Mouse (Mus musculus): ENCODE data around the gene Taar1. TPM values are rescaled to one million over a fixed set of nuclear protein-coding genes. Genes with fewer than 3 reads are reported as not detected.
A peak's percentile ranks its signal among the peaks of the same experiment; 100 is the strongest.

Taar1 gene
- total RNA-seq (2014; rRNA removed) (not detected in 2 replicates), polyA plus RNA-seq (2015; fragmentation: Nextera tagmentation; extraction: Ambion mirVana) (not detected in 2 replicates)

GRCm38 (mm10) chr10:23920056-23920455 is at the start of gene Taar1:
Taar1 (plus strand) TSS chr10:23920356.
- Histone ChIP-seq H3K27me3 (ENCODE audit: insufficient read depth, low read length) (no peaks in the 10 kb centered on the region), H3K36me3 (ENCODE audit: insufficient read depth, low read length) (no peaks in the 10 kb centered on the region), H3K27ac (no peak within 1 kb of the TSS), H3K9me3 (ENCODE audit: low read length) (no peaks in the 10 kb centered on the region), H3K4me1 (ENCODE audit: insufficient read depth, low read length) (no peaks in the 10 kb centered on the region), H3K4me2 (ENCODE audit: low read depth, low read length) (no peak within 1 kb of the TSS), H3K4me3 (ENCODE audit: low read length) (no peak within 1 kb of the TSS), H3K9ac (replicated peaks; ENCODE audit: low read length) (no peak within 1 kb of the TSS)
- 94% methylated on average over 4 of the region's 4 CpGs for WGBS
- ATAC-seq (no peak), DNase-seq (ENCODE audit: low spot score) (no peak)
- TF ChIP-seq CTCF (IDR thresholded peaks at IDR 0.05; ENCODE audit: low read depth): no peak

GRCm38 (mm10) chr10:23880695-23881094 is 39.5 kb upstream of the Taar1 start:
- Histone ChIP-seq H3K27me3 (ENCODE audit: insufficient read depth, low read length) (no peaks in the 10 kb centered on the region), H3K36me3 (ENCODE audit: insufficient read depth, low read length) (no peaks in the 10 kb centered on the region), H3K27ac (no peak overlapping the region), H3K9me3 (ENCODE audit: low read length) (no peaks in the 10 kb centered on the region), H3K4me1 (ENCODE audit: insufficient read depth, low read length) (no peaks in the 10 kb centered on the region), H3K4me2 (ENCODE audit: low read depth, low read length) (no peak overlapping the region), H3K9ac (replicated peaks; ENCODE audit: low read length) (no peak overlapping the region), H3K4me3 (ENCODE audit: low read length) (no peak overlapping the region)
- TF ChIP-seq CTCF (IDR thresholded peaks at IDR 0.05; ENCODE audit: low read depth): peak; percentile 37
- ATAC-seq (no peak), DNase-seq (ENCODE audit: low spot score) (no peak)
- 92% methylated on average over 6 of the region's 6 CpGs for WGBS

GRCm38 (mm10) chr10:23884910-23885309 is 35.2 kb upstream of the Taar1 start:
- Histone ChIP-seq H3K4me1 (ENCODE audit: insufficient read depth, low read length) (no peaks in the 10 kb centered on the region), H3K9ac (replicated peaks; ENCODE audit: low read length) (no peak overlapping the region), H3K4me2 (ENCODE audit: low read depth, low read length) (no peak overlapping the region), H3K27ac (no peak overlapping the region), H3K27me3 (ENCODE audit: insufficient read depth, low read length) (no peaks in the 10 kb centered on the region), H3K36me3 (ENCODE audit: insufficient read depth, low read length) (no peaks in the 10 kb centered on the region), H3K4me3 (ENCODE audit: low read length) (no peak overlapping the region), H3K9me3 (ENCODE audit: low read length) (no peaks in the 10 kb centered on the region)
- WGBS: 97% methylated on average over 1 of the region's 1 CpGs
- TF ChIP-seq CTCF (IDR thresholded peaks at IDR 0.05; ENCODE audit: low read depth): no peak
- ATAC-seq: no peak
- DNase-seq (ENCODE audit: low spot score): no peak

- 72% methylated on average over 3 of the region's 3 CpGs for WGBS
- no peak for DNase-seq (ENCODE audit: low spot score)
- H3K4me2 ChIP-seq (ENCODE audit: low read depth, low read length): no peak overlapping the region
- no peaks in the 10 kb centered on the region for H3K36me3 ChIP-seq (ENCODE audit: insufficient read depth, low read length)
- H3K9ac ChIP-seq (replicated peaks; ENCODE audit: low read length): no peak overlapping the region
- H3K4me1 ChIP-seq (ENCODE audit: insufficient read depth, low read length): no peaks in the 10 kb centered on the region
- no peaks in the 10 kb centered on the region for H3K9me3 ChIP-seq (ENCODE audit: low read length)
- ATAC-seq: no peak
- H3K27me3 ChIP-seq (ENCODE audit: insufficient read depth, low read length): no peaks in the 10 kb centered on the region
- H3K27ac ChIP-seq: no peak overlapping the region
- TF ChIP-seq CTCF (IDR thresholded peaks at IDR 0.05; ENCODE audit: low read depth): no peak
- no peak overlapping the region for H3K4me3 ChIP-seq (ENCODE audit: low read length)
Measured at GRCm38 (mm10) chr10:23886060-23886459, 34.1 kb upstream of the Taar1 start.

GRCm38 (mm10) chr10:23892987-23893386 is 27.2 kb upstream of the Taar1 start:
- 92% methylated on average over 1 of the region's 1 CpGs for WGBS
- Histone ChIP-seq H3K4me1 (ENCODE audit: insufficient read depth, low read length) (0 out of 2 replicates have a peak, but pooled peaks cover 3% of the 10 kb centered on the region), H3K36me3 (ENCODE audit: insufficient read depth, low read length) (no peaks in the 10 kb centered on the region), H3K27me3 (ENCODE audit: insufficient read depth, low read length) (no peaks in the 10 kb centered on the region), H3K4me3 (ENCODE audit: low read length) (no peak overlapping the region), H3K9ac (replicated peaks; ENCODE audit: low read length) (no peak overlapping the region), H3K4me2 (ENCODE audit: low read depth, low read length) (no peak overlapping the region), H3K9me3 (ENCODE audit: low read length) (no peaks in the 10 kb centered on the region), H3K27ac (no peak overlapping the region)
- TF ChIP-seq CTCF (IDR thresholded peaks at IDR 0.05; ENCODE audit: low read depth): no peak
- no peak for DNase-seq (ENCODE audit: low spot score)
- no peak for ATAC-seq

GRCm38 (mm10) chr10:23894601-23895349 is 25.4 kb upstream of the Taar1 start, which contains the start of gene Vnn1:
Vnn1 (plus strand) TSS chr10:23894688.
- no peak within 1 kb of the TSS for H3K9ac ChIP-seq (replicated peaks; ENCODE audit: low read length)
- WGBS: 40% methylated on average over 21 of the region's 21 CpGs

GRCm38 (mm10) chr10:23895376-23895775 is 24.8 kb upstream of the Taar1 start:
- H3K9me3 ChIP-seq (ENCODE audit: low read length): no peaks in the 10 kb centered on the region
- no peaks in the 10 kb centered on the region for H3K36me3 ChIP-seq (ENCODE audit: insufficient read depth, low read length)
- no peak for TF ChIP-seq CTCF (IDR thresholded peaks at IDR 0.05; ENCODE audit: low read depth)
- H3K4me2 ChIP-seq (ENCODE audit: low read depth, low read length): peak overlapping the region; percentile 49; the same call in 1 of the 2 replicates
- no peak overlapping the region for H3K27ac ChIP-seq
- WGBS: 77% methylated on average over 7 of the region's 7 CpGs
- H3K4me1 ChIP-seq (ENCODE audit: insufficient read depth, low read length): 0 out of 2 replicates have a peak, but pooled peaks cover 3% of the 10 kb centered on the region
- no peaks in the 10 kb centered on the region for H3K27me3 ChIP-seq (ENCODE audit: insufficient read depth, low read length)
- DNase-seq (ENCODE audit: low spot score): no peak
- ATAC-seq: no peak
- H3K9ac ChIP-seq (replicated peaks; ENCODE audit: low read length): no peak overlapping the region
- no peak overlapping the region for H3K4me3 ChIP-seq (ENCODE audit: low read length)

More at GRCm38 (mm10) chr10:23894601-23895349, 25.4 kb upstream of the Taar1 start, which contains the start of gene Vnn1:
- H3K27me3 ChIP-seq (ENCODE audit: insufficient read depth, low read length): no peaks in the 10 kb centered on the region
- H3K4me3 ChIP-seq (ENCODE audit: low read length): no peak within 1 kb of the TSS
- H3K4me1 ChIP-seq (ENCODE audit: insufficient read depth, low read length): 0 out of 2 replicates have a peak, but pooled peaks cover 3% of the 10 kb centered on the region
- H3K9me3 ChIP-seq (ENCODE audit: low read length): no peaks in the 10 kb centered on the region
- DNase-seq (ENCODE audit: low spot score): peak; percentile 7
- no peaks in the 10 kb centered on the region for H3K36me3 ChIP-seq (ENCODE audit: insufficient read depth, low read length)
- TF ChIP-seq CTCF (IDR thresholded peaks at IDR 0.05; ENCODE audit: low read depth): no peak
- ATAC-seq: no peak
- peak within 1 kb of the TSS; percentile 49 for H3K4me2 ChIP-seq (ENCODE audit: low read depth, low read length)
- H3K27ac ChIP-seq: no peak within 1 kb of the TSS
